Mouse (Mus musculus): Measurements from ENCODE around the gene Loxl4.

- TF ChIP-seq CTCF (IDR thresholded peaks at IDR 0.05 in 2 of 3, conservative IDR thresholded peaks at IDR 0.05 in 1 of 3; ENCODE audit: control insufficient read depth in 1 of 3, insufficient read depth in 1 of 3, low read depth in 2 of 3, low read length in 3 of 3, poor library complexity in 1 of 3, severe bottlenecking in 1 of 3) = no peak
- TF ChIP-seq ZKSCAN1 (IDR thresholded peaks at IDR 0.05; ENCODE audit: low read depth, low read length) = no peak
- no peak for TF ChIP-seq HCFC1 (IDR thresholded peaks at IDR 0.05; ENCODE audit: low read depth, low read length)
- no peak for TF ChIP-seq EP300 (IDR thresholded peaks at IDR 0.05; ENCODE audit: low read depth in 1 of 2, low read length in 2 of 2)
- no peak for TF ChIP-seq POLR2A (IDR thresholded peaks at IDR 0.05; ENCODE audit: control insufficient read depth in 1 of 2, insufficient read depth in 1 of 2, low read depth in 1 of 2, low read length in 2 of 2, poor library complexity in 1 of 2)
- no peak for TF ChIP-seq USF1 (IDR thresholded peaks at IDR 0.05; ENCODE audit: low read depth, low read length)
- TF ChIP-seq E2F4 (IDR thresholded peaks at IDR 0.05; ENCODE audit: borderline replicate concordance, low read depth, low read length) = no peak
- no peak for TF ChIP-seq ZNF384 (IDR thresholded peaks at IDR 0.05; ENCODE audit: low read depth, low read length)
- TF ChIP-seq ZC3H11A (IDR thresholded peaks at IDR 0.05; ENCODE audit: low read depth, low read length) = no peak
- TF ChIP-seq GABPA (IDR thresholded peaks at IDR 0.05; ENCODE audit: low read depth, low read length) = no peak
- TF ChIP-seq MAX (IDR thresholded peaks at IDR 0.05; ENCODE audit: low read length) = no peak
- no peak for TF ChIP-seq USF2 (IDR thresholded peaks at IDR 0.05; ENCODE audit: borderline replicate concordance in 1 of 2, insufficient read depth in 1 of 2, low read depth in 1 of 2, low read length in 2 of 2)
- no peak for TF ChIP-seq CHD2 (IDR thresholded peaks at IDR 0.05; ENCODE audit: low read length)
- no peak for TF ChIP-seq ZMIZ1 (IDR thresholded peaks at IDR 0.05; ENCODE audit: low read depth, low read length)
Observed at GRCm38 (mm10) chr19:42558701-42559100, 53.9 kb downstream of the Loxl4 start.

All from MEL (cell line).